Mouse (Mus musculus): ENCODE results near the gene Chic2.

Gene Chic2

DNA sequence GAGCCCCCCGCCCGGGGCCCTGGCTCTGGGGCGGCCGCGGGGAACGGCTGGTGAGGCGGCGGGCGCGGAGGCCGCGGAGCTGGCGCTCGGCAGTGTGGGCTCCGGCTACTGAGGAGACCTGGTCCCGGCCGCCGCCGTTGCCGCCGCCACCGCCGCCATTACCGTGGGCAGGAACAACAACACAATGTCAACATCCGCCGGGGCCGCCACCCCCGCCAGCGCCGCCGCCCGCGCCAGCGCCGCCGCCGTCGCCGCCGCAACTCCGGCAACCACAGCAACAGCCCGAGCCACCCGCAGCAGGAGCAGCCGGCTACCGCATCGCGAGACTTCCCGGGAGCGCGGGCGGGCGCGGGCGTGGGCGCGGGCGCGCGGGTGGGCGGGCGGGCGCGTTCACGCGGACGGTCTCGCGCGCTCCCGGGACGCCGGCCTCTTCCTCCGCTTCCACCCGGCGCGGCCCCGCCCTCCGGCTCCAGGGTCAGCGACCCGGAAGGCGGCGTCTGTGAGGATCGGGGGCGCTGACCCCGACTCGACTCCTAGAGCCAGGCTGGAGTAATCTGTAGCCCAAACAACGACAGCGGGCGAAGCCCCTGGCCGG, at the start of gene Chic2:
Chic2 (minus strand) TSS at position 465 of the 595 bp plus-strand sequence.
- peak; percentile 94 for DNase-seq

DNA sequence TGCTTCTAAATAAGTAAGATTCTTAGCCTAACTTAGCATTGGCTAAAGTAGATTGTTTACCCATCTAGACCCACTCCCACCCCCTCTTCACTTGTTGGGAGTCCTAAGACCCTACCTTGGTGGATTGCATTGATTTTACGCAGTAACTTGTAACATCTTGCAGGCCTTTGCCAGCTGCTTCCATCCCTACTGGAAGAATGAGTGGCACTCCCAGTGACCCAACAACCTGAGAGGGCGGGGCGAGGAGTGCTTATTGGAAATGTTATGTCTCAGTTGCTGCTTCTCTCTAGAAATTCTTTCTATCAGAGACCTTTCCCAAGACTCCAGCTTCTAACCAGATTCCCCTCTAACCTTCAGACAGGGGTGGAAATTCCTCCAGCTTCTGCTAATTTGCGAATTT, 41.3 kb upstream of the Chic2 start:
- no peak for DNase-seq

DNA sequence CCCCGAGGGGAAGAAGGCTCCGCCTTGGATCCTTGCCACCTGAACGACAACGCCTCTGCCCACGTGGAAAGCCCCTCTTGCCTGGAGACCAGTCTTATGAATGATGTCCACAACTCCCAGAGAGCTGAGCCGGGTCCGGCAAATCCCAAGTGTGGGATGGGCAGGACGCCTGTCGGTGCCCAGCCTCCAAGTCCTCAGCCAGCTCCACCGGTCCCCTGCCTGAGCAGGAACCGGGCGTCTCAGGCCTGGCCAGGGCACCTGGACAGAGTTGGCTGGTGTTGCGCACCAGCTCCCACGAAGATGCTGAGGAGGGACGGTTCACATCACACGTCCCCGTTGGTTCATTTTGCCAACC, 40.9 kb upstream of the Chic2 start:
- no peak for DNase-seq

DNA sequence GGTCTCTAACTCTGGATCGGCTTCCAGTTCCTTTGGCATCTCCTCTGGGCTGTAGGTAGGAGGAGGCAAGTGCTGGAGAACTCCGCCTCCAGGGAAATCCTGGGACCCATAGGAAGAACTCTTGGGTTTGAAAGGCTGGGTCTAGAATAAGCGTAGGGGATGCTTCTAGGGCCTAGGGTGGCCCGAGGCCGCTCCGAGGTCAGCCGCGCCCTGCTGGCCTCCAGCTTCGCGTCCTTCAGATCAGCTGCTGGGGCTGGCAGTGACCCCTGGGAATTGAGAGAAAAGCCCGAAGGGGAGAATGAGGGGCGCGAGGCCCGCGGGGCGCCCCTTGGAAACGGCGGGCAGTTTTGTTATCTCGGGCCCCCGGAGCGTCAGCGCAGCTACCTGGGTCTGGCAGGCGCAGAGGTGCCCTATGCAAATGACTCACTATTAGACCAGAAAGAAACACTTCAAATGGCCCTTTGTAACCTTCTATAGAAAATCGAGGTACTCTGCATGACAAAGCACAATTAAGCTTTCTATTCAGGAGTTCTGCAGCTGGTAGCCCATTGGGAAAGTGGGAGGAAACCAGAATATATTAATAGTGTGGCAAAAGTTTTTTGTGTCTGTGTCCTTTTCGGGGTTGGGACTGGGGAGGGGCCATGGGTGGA, 40.4 kb upstream of the Chic2 start:
- DNase-seq, result no peak

DNA sequence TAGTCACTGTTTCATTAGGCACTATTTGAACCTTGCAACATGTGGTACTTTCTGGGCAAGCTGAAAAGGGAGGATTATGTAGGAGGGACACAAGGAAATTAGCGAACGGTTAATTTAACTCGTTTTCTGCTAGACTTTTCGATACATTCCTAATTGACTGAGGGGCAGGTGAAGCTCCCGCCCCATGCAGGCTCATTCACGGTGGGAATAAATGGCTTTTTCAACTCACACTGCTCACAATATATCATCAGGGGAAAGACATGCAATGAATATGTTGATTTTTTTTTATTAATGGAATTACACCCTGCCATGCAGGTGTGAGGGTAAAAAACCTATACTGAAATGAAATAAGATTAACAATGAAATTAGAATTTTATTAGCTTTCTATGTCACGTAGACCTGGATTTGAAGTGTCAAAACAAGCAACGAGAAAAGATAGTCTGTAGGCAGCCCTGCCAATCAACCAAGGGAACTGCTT, 39.9 kb upstream of the Chic2 start:
- DNase-seq, result no peak

DNA sequence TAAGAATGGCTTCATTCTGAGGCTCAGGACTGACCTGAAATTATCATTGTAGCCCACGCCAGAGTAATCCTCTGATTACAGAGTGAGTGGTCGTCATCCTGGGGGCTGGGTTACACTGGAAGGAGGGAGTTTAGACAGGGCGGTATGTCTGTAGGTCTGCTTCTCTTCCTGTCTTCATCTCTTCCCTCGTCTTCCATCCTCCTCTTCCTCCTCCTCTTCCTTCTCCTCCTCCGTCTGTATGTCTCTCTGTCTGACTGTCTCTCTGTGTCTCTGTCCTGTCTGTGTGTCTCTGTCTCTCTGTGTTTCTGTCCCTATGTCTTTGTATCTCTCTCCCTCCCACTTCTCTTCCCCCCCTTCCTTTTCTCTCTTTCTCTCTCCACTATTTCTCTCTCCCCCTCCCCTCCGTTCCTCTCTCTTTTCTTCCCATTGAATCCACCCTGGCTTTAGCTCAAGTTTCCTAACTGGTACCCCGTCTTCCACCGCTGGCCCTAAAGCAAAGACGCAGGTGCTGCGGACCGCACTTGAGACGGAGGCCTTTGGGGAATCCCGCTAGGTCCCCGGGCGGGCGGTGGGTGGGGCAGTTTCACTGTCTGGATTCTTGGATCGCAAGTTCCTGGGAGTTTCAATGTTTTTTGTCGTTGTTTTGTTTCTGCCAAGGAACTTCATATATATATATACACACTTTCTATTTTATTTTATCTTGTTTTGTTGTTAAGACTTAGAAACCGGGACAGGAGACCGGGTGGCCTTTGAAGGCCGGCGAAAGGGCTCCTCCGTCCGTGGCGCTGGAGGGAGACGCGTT, 39.2 kb upstream of the Chic2 start:
- no peak for DNase-seq

DNA sequence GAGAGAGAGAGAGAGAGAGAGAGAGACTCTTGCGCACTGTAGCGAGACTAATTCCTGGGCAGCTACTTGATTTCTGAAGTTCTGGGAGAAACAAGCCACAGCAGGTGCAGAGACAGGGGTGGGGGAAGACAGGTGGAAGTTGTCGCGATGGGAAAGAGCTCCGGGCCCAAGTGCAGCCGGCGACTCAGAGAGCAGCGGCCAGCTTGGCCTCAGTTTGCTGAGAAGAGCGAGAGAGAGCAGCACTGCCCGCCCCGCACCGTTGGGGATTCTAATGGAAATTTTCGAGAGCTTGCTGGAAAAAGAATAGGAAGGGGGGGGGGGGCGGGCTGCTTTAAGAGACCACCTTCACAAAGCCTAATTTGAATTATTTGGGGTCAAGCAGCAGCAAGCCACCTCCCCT, 38.5 kb upstream of the Chic2 start:
- no peak for DNase-seq

DNA sequence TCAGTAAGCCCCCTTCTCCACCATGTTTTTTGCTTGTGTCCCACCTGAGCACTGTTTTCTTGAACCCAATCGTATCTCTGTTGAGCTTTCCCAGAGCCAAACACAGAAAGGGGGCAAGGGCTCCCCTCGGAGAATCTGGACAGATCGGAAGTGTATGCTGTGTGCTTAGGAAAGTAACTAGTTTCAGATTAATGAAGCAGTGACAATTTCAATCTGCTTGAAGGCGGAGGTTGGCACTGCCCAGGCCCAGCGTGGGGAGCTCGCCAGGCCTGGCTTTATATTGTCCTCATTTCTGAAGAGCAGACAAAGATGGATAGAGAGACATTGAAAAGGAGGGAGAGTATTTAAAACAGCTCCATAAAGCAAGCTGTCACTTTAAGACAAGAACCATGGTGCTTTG, 37.9 kb upstream of the Chic2 start:
- DNase-seq, result no peak

DNA sequence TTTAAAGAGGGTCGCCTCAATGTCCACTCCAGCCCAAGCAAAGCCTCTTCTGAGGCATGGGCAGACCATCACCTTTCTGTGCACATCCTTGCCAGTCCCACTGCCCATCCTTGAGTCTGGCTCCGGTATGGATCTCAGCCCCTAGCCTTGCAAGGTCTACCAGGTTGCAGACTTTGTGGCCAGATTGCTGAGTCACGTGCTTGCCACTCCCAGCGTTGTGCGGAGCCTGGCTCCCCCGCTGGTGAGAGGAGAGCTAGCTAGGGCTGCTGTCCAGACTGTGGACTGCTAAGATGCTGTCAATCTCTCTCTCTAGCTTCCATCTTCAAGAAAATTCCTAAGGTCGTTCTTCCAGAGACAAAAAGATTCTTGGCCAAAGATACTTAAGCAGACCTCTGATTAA, 35.0 kb upstream of the Chic2 start:
- no peak for DNase-seq

DNA sequence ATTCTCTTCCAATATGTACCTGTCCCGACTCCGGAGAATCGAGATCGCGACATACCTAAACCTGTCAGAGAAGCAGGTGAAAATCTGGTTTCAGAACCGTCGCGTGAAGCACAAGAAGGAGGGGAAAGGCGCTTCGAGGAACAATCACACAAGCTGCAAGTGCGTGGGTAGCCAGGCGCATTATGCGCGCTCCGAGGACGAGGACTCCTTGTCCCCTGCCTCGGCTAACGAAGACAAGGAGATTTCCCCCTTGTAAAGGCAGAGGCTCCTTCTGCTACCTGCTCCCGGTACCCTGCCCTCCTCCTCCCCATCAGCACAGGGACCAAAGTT, 32.4 kb upstream of the Chic2 start:
- DNase-seq, result no peak

DNA sequence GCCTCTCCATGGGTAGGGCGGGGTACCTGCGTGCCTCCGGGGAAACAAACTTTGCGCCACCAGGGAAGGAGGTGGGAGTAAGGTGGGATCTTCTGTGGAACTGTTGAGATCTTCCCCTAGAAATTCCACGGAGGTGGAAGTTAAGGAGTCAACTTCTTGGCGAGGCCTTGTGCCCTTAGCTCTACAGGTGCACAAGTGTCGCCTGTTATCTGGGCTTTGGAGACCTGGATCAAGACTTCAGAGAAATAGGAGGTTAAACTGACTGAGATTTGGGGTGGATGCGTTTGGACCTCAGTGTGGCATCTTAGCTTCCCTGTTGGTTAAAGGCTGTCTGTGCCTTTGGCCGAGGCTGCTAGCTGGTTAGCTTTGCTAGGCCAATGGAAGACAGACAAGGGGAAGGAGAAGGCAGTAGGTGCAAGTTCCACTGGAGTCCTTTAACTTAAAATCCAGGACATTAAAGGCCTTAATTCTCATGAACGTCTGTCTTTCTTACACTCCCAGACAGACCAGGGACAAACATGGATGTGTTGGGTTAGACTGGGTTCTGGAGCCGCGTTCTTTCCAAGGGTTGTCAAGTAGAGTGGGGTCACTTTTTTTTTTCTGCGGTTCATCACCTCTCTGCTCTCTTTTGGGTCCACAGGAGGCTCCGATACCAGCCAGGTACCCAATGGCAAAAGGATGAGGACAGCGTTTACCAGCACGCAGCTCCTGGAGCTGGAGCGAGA, 31.9 kb upstream of the Chic2 start:
- no peak for DNase-seq

DNA sequence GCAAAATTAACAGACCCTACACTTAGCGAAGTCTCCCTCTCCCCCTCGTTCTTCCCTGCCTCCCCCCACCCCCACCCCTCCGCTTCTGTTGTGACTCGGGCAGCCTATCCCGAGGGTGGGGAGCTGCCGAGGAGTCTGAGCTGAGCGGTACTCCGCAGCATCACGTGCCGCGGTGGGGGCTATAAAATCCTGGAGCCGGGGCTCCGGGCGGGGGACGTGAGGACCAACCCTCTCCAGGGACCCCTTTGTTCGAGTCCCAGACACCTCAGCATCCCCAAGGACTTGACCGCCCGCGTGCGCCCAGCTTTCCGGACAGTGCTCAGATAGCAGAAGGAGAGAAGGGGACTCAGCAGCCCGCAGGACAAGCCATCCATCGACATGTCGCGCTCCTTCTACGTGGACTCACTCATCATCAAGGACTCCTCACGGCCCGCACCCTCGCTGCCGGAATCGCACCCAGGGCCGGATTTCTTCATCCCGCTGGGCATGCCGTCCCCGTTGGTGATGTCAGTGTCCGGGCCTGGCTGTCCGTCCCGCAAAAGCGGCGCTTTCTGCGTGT, 30.9 kb upstream of the Chic2 start, which contains the start of gene Gsx2:
Gsx2 (plus strand) TSS at position 219 of the 559 bp plus-strand sequence.
- no peak for DNase-seq

DNA sequence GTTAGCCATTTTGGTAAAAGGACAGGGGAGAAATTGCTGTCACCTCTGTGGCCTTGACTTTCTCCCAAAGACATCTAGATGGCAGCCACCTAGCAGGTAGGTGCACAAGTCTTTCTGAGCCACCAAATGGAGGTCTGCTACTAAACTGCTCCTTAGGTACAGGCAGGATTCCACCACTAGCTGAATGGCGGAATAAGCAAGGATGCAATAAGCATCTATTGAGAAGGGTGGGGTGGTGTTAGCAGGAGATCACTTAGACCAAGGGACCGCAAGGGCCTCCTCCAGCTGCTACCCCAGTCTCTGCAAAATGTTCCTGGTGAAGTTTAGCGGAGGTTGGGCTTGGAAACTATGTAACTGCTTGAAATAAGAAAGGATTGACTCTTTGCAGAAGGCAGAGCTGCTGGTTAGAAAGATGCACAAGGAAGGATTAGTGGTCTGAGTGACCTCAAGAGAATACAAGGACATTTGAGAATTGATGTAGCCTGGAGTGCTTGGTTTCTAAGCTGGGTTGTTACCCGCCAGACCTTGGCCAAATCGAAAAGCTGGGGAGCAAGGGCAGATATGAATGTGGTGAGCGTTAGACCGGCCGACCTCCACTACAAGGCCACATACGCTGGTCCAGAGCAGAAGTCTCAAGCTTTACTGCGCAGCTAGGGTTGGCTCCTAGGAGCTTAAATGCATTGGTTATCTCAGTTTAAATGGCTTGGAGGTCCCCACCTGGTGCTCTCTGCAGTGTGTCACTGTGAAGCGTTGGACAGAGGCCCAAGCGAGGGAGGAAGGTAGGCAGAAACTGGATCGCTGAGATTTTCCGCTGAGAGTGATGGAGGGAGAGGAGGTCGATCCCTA, 30.2 kb upstream of the Chic2 start:
- DNase-seq, result no peak

DNA sequence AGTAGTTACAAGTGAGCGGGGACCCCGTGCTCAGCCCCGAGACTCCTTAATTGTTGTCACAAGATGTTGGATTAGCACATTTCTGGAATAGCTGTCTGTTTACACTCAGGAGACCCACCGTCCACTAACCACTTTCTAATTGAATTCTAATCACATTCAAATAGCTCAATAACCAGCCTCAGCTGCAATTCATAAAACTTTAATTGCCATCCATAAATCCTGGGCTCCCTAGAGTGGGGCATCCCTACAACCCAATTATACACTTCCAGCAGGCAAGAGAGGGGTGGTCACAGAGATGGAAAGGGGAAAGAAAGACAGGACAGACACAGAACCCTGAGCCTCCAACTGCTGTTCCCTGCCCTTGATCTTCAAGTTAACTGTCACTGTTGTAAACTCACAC, 29.6 kb upstream of the Chic2 start:
- DNase-seq, result no peak

DNA sequence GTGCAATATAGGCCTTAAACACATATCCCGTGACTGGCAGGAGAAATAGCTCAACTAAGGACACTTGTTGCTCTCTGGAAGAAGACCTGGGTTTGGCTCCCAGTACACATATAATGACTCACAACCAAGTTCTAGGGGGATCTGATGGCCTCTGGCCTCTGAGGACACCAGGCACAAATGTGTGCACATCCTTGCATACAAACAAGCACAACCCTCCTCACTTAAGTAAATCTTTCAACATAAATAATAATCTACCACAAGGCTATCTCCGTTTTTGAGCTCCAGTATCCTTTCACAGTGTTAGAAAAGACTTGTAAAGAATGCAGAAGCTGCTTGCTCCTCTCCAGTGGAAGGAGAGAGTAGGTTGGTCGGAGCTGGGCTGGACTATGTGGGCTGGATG, 29.1 kb upstream of the Chic2 start:
- no peak for DNase-seq

DNA sequence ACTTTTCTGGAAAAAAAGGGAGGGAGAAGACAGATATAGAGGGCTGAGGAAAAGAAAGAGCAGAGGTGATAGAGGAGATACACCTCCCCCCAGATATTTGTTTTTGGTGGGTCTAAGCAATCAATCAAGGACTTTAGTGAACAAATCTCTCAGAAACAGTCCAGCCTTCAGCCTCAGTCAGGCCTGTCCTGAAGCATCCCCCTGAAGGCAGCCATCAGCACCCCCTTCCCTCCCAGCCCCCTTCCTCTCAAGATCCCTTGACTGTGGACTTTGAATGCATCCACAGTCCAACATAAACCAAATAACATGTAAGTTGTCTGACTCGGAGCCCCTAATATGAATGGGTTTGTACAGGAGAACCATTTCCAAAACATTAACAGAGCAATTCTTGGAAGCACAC, 28.6 kb upstream of the Chic2 start:
- no peak for DNase-seq

DNA sequence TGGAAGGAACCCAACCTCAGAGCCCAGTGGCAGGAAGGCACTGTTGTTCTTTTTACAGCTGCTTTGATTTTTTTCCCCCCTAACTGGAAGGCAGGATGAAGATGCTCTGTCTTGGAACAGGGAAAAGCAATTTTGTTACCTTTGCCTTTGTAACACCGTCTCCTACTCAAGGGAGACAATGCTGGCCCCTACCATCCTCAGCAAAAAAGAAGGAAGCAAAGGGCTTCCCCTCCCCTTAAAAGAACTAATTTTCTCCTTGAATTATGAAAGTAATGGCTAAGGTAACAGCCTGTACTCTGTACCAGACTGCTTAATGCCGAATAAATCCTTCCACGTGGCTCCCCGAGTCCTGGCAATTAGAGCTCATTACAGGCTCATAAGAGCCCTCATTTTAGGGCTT, 28.0 kb upstream of the Chic2 start:
- DNase-seq, result no peak

DNA sequence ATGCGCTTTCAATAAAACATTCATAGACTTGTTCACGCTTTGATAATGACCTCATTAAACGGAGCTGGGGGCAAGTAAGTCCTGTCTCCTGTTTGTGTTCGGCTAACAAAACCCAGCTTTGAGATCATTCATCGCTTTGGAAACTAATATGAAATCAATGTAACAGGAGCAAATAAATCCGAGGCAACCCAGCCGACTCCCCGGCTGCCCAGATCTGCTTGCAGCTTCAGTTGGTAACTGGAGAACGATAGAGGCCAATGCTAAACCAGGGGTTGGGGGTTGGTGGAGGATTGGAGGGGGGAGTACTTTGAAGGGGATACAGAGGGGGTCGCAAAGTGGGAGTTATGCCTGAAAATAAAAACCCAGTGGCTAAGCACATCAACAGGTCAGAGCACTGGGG, 27.4 kb upstream of the Chic2 start:
- no peak for DNase-seq

DNA sequence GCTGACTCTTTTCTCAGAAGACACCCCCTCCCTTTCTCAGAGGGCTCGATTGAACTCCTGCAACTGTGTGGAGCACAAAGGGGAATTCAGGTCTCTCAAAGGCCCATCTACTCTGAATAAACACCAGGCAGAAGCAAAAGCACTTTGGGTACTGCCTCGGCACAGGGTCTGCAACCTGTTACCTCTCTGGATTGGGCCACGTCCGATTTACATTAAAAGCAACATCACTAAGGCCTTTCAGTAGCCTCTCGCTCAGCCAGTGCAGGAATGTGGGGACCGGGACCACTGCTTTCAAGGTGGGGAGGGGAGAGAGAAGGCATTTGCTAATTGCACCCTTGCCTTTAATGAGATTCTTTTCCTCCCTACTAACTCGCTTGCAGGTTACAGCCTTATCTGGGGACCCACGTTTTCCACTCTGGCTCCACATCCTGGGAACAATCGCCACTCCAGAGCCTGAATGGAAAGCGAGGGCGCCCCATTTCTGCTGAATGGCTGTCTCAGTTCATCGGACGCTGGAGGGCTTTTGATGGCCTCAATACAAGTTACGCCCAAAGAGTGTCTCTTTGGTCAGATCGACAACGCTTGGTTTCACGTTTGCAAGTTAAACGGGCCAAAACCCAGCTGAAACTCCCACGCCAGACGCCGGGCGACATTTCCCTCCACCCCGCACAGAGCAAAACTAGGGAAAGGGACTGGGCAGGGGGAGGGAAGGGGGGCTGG, 26.2 kb upstream of the Chic2 start:
- DNase-seq, result no peak

DNA sequence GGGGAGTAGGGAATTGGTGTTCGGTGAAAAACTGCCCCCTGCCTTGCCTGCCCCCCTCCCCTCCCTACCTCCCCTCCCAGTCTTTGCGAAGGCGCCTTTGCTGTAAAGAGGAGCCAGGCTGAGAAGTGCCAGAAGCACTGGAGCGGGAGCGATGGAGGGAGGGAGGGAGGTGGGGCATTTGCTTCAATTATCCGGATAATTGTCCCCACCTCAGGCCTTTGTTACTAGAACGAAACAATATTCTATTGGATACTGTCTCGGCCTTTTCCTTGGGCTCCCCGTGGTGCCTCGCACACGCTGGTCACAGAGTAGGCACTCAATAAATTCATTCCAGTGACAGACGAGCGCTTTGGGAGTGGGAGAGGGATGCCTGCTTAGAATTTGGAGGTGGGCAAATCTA, 25.6 kb upstream of the Chic2 start:
- DNase-seq, result no peak

DNA sequence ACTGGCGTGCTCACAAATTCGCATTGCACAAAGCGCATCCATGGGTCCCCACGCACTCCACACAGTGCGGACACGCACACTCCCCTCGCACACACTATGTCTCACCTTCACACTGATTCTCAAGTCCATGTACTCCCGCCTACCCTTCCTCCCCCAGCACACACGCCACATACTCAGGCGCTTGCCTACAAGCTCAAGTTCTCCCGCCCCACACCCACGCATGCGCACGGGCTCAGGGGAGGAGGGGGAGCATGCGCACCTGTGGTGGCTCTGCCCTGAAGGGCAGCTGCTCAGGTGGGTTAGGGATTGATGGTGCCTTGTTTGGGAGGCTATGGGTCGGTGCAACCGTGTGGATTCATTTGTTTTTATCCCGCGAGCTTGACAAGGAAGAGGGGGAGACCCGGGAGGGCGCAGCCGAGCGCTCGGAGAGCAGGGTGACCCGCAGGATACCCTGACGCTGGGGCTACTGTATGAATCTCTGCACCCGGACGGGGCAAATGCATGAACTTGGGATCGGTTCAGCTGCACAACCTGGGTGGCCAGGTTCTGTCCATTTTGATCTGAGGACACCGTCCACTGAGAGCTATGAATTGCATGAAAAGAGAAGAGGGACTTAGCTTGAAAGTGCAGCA, 22.7 kb upstream of the Chic2 start:
- peak; percentile 56 for DNase-seq
